ENCODE assay signal across 13 mouse cellular contexts in the genomic region with DNA sequence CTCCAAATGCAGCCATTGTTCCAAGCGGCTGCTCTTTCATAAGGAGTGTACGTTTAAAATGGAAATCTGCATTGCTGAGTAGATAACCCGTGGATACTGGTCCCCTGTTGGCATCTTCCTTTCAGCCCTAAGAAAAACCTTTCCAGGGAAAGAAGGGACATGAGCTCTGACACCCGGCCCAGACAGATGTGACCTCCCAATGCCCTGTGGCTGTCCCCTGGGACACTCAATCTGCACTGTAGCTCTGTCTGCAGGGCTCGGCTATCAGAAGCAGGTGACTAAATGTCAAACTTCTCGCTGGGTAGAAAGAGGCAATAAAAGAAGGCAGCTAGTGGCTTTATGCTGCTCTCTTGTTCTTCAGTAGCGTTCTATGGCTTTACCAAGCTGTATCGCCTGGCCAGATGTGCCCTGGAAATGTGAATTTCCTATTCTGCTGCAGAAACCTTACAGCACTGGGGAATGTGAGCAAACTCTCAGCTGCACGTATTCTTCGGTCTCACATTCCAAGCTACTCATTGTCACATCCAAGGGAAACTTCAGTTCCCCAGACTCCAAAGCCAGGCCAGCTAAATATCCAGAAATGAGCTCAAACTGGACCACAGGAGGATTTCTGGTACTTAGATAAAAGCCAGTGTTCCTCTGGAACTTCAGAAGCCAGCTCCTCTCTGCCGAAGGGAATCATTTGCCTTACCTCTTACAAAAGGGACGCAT. TPM values are rescaled to one million over a fixed set of nuclear protein-coding genes. Genes with fewer than 3 reads are reported as not detected.
DNase-seq lines count a peak whose midpoint lies in the region; ATAC-seq and TF ChIP-seq lines count a peak whose summit lies in the region.
"Had no signal": no experiment of that assay in that cellular context is flagged by ENCODE, and none has a peak within 500 bp of the region (broad histone marks: within the 10 kb centered on the region; RNA-seq: fewer than 3 reads in every experiment).

No protein-coding gene starts in this region.

- H3K9ac ChIP-seq in hindbrain, postnatal 0 days (replicated peaks; ENCODE audit: low read length) = no peak overlapping the region
- no peak overlapping the region for H3K9ac ChIP-seq in hindbrain, embryonic 12.5 days
- H3K9ac ChIP-seq: embryonic facial prominence, embryonic 15.5 days; liver, embryonic 15.5 days had no signal

- WGBS in hindbrain, embryonic 10.5 days = 26% methylated on average over 12 of the region's 12 CpGs
- 22% methylated on average over 12 of the region's 12 CpGs for WGBS in hindbrain, postnatal 0 days
- WGBS in hindbrain, embryonic 12.5 days = 18% methylated on average over 12 of the region's 12 CpGs

- no peak overlapping the region for H3K4me2 ChIP-seq in hindbrain, postnatal 0 days (ENCODE audit: low read depth, low read length)
- H3K4me2 ChIP-seq in hindbrain, embryonic 12.5 days (replicated peaks) = no peak overlapping the region
- H3K4me2 ChIP-seq: embryonic facial prominence, embryonic 15.5 days; liver, embryonic 15.5 days had no signal

- H3K27ac ChIP-seq in hindbrain, embryonic 10.5 days = peak overlapping the region; percentile 71
- no peak overlapping the region for H3K27ac ChIP-seq in hindbrain, postnatal 0 days
- H3K27ac ChIP-seq in hindbrain, embryonic 12.5 days = peak overlapping the region; percentile 24; the same call in 1 of the 2 replicates
- H3K27ac ChIP-seq: embryonic facial prominence, embryonic 15.5 days; liver, embryonic 15.5 days had no signal

- H3K4me1 ChIP-seq in hindbrain, embryonic 10.5 days (replicated peaks) = peaks cover 32% of the 10 kb centered on the region
- no peaks in the 10 kb centered on the region for H3K4me1 ChIP-seq in hindbrain, postnatal 0 days (ENCODE audit: insufficient read depth, low read length)
- H3K4me1 ChIP-seq in hindbrain, embryonic 12.5 days = peaks cover 13% of the 10 kb centered on the region

- H3K27me3 ChIP-seq in hindbrain, embryonic 10.5 days (ENCODE audit: insufficient read depth, poor library complexity, severe bottlenecking) = no peaks in the 10 kb centered on the region
- no peaks in the 10 kb centered on the region for H3K27me3 ChIP-seq in hindbrain, postnatal 0 days (ENCODE audit: insufficient read depth, low read length)
- no peaks in the 10 kb centered on the region for H3K27me3 ChIP-seq in hindbrain, embryonic 12.5 days
- H3K27me3 ChIP-seq: embryonic facial prominence, embryonic 15.5 days; liver, embryonic 15.5 days had no signal

- ATAC-seq in hindbrain, postnatal 0 days = no peak
- no peak for ATAC-seq in hindbrain, embryonic 12.5 days (ENCODE audit: low FRiP score)
- ATAC-seq in cerebellum, adult (ENCODE audit: insufficient number of reproducible peaks, low FRiP score, low TSS enrichment) = no peak
- ATAC-seq: forebrain, embryonic 16.5 days had no signal

- no peak for TF ChIP-seq CTCF in hindbrain, postnatal 0 days (IDR thresholded peaks at IDR 0.05; ENCODE audit: low read depth)

- no peak for DNase-seq in hindbrain, embryonic 10.5 days (ENCODE audit: low spot score)
- DNase-seq in hindbrain, postnatal 0 days (ENCODE audit: low spot score) = no peak
- peak; percentile 8 for DNase-seq in retina, embryonic 14.5 days (ENCODE audit: low spot score)
- DNase-seq in retina, postnatal 1 day = no peak
- no peak for DNase-seq in ovary, postnatal 14 days (ENCODE audit: low spot score)
- DNase-seq in MN1 (ENCODE audit: low spot score) = no peak
- DNase-seq: cerebellum, adult 8-10 months; thymus, postnatal 4 days had no signal

- H3K36me3 ChIP-seq in hindbrain, embryonic 10.5 days = peaks cover 2% of the 10 kb centered on the region; the same call in 1 of the 2 replicates
- H3K36me3 ChIP-seq in hindbrain, postnatal 0 days (ENCODE audit: insufficient read depth, low read length) = no peaks in the 10 kb centered on the region
- no peaks in the 10 kb centered on the region for H3K36me3 ChIP-seq in hindbrain, embryonic 12.5 days
- H3K36me3 ChIP-seq: embryonic facial prominence, embryonic 15.5 days; liver, embryonic 15.5 days had no signal

- H3K4me3 ChIP-seq in hindbrain, embryonic 10.5 days = no peak overlapping the region
- no peak overlapping the region for H3K4me3 ChIP-seq in hindbrain, postnatal 0 days (ENCODE audit: low read length)
- no peak overlapping the region for H3K4me3 ChIP-seq in hindbrain, embryonic 12.5 days
- H3K4me3 ChIP-seq: embryonic facial prominence, embryonic 15.5 days; liver, embryonic 15.5 days had no signal

- peaks cover 4% of the 10 kb centered on the region for H3K9me3 ChIP-seq in hindbrain, embryonic 10.5 days
- no peaks in the 10 kb centered on the region for H3K9me3 ChIP-seq in hindbrain, postnatal 0 days (ENCODE audit: low read length)
- H3K9me3 ChIP-seq in hindbrain, embryonic 12.5 days (replicated peaks) = 0 out of 2 replicates have a peak, but pooled peaks cover 4% of the 10 kb centered on the region
- H3K9me3 ChIP-seq: embryonic facial prominence, embryonic 15.5 days; liver, embryonic 15.5 days had no signal

RNA-seq across cellular contexts. Expression of a gene that starts 8.4 kb away (rescaled TPM):
- 72.2 and 77.9 TPM in 2 replicates for polyA plus RNA-seq in hindbrain, embryonic 10.5 days (2016; fragmentation: Nextera tagmentation; extraction: Ambion mirVana)
- 9.0 and 11.0 TPM in 2 replicates for total RNA-seq in hindbrain, postnatal 0 days (2014; rRNA removed)
- polyA plus RNA-seq in hindbrain, postnatal 0 days (2015; fragmentation: Nextera tagmentation; extraction: Ambion mirVana) = 5.1 and 5.7 TPM in 2 replicates
- polyA plus RNA-seq in hindbrain, embryonic 12.5 days (2016; fragmentation: Nextera tagmentation; extraction: Ambion mirVana) = 64.9 and 70.5 TPM in 2 replicates
